Mouse (Mus musculus): ENCODE measurements at regions not wholly inside any gene's neighbourhood (a gene's known extent, or its start where the extent isn't known, plus 50 kb on each side); places are given as distances from the start of the nearest gene placed in this dataset.

GRCm38 (mm10) chr13:78795228-78795627 is 595.7 kb upstream of the Nr2f1 start:
- no peak overlapping the region for H3K9ac ChIP-seq (ENCODE audit: low read depth, low read length)
- no peaks in the 10 kb centered on the region for H3K4me1 ChIP-seq (ENCODE audit: control insufficient read depth, insufficient read depth, low read length)
- no peak overlapping the region for H3K27ac ChIP-seq (ENCODE audit: low read depth, low read length)
- no peak overlapping the region for H3K4me2 ChIP-seq
- ATAC-seq (replicated peaks; ENCODE audit: insufficient number of reproducible peaks, low FRiP score, low TSS enrichment): no peak
- H3K27me3 ChIP-seq (ENCODE audit: control insufficient read depth, insufficient read depth, low read length): no peaks in the 10 kb centered on the region
- no peaks in the 10 kb centered on the region for H3K36me3 ChIP-seq (ENCODE audit: control insufficient read depth, insufficient read depth, low read length)
- H3K9me3 ChIP-seq (replicated peaks; ENCODE audit: control insufficient read depth, low read length): no peaks in the 10 kb centered on the region
- no peak overlapping the region for H3K4me3 ChIP-seq (ENCODE audit: low read depth, low read length)

- ATAC-seq (replicated peaks; ENCODE audit: insufficient number of reproducible peaks, low FRiP score, low TSS enrichment): no peak
- peaks cover 4% of the 10 kb centered on the region; the same call in 1 of the 2 replicates for H3K4me1 ChIP-seq (ENCODE audit: control insufficient read depth, insufficient read depth, low read length)
- H3K9me3 ChIP-seq (replicated peaks; ENCODE audit: control insufficient read depth, low read length): no peaks in the 10 kb centered on the region
- H3K9ac ChIP-seq (ENCODE audit: low read depth, low read length): no peak overlapping the region
- no peaks in the 10 kb centered on the region for H3K27me3 ChIP-seq (ENCODE audit: control insufficient read depth, insufficient read depth, low read length)
- H3K4me3 ChIP-seq (ENCODE audit: low read depth, low read length): no peak overlapping the region
- WGBS (ENCODE audit: insufficient replicate concordance): 31% methylated on average over 2 of the region's 2 CpGs
- no peaks in the 10 kb centered on the region for H3K36me3 ChIP-seq (ENCODE audit: control insufficient read depth, insufficient read depth, low read length)
- no peak overlapping the region for H3K4me2 ChIP-seq
- H3K27ac ChIP-seq (ENCODE audit: low read depth, low read length): no peak overlapping the region
Measured at GRCm38 (mm10) chr13:78784285-78784684, 584.7 kb upstream of the Nr2f1 start.

GRCm38 (mm10) chr13:78783591-78784240 is 584.2 kb upstream of the Nr2f1 start:
- no peak for ATAC-seq (replicated peaks; ENCODE audit: insufficient number of reproducible peaks, low FRiP score, low TSS enrichment)
- Histone ChIP-seq H3K9ac (ENCODE audit: low read depth, low read length) (no peak overlapping the region), H3K27me3 (ENCODE audit: control insufficient read depth, insufficient read depth, low read length) (no peaks in the 10 kb centered on the region), H3K4me1 (ENCODE audit: control insufficient read depth, insufficient read depth, low read length) (peaks cover 4% of the 10 kb centered on the region; the same call in 1 of the 2 replicates), H3K36me3 (ENCODE audit: control insufficient read depth, insufficient read depth, low read length) (no peaks in the 10 kb centered on the region), H3K9me3 (replicated peaks; ENCODE audit: control insufficient read depth, low read length) (no peaks in the 10 kb centered on the region), H3K4me3 (ENCODE audit: low read depth, low read length) (no peak overlapping the region), H3K4me2 (no peak overlapping the region), H3K27ac (ENCODE audit: low read depth, low read length) (no peak overlapping the region)
- WGBS (ENCODE audit: insufficient replicate concordance): 19% methylated on average over 1 of the region's 1 CpGs
